Mouse (Mus musculus): ENCODE data around the gene Prpsap1. TPM values are rescaled to one million over a fixed set of nuclear protein-coding genes. Genes with fewer than 3 reads are reported as not detected.

Prpsap1 gene
- polyA plus RNA-seq, 1 experiment from 2014 or later, result 201 TPM

DNA sequence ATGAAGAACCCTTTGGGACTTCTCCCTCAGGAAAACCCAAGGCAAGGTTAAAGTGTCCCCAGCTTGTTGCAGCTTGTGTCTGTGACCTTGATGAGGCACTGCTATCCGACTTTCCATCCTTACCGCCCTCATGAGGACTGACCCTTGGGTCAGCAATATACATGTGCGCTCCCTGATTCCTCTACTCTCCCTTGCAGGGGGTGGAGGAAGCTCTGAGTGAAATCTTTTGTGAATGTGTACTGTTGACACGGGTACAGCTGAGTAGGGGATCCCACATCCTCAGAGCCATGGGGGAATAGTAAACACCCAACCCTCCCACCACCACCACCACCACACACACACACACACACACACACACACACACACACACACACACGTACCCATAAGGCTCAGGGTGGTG, 30.7 kb downstream of the Prpsap1 start:
- 60% methylated on average over 5 of the region's 5 CpGs for WGBS
- no peak overlapping the region for H3K4me2 ChIP-seq (ENCODE audit: low read length)
- no peaks in the 10 kb centered on the region for H3K4me1 ChIP-seq (replicated peaks; ENCODE audit: control insufficient read depth, insufficient read depth, low read length)
- ATAC-seq, result no peak
- H3K27ac ChIP-seq (ENCODE audit: low read length), result no peak overlapping the region
- H3K36me3 ChIP-seq (ENCODE audit: control insufficient read depth, insufficient read depth), result no peaks in the 10 kb centered on the region
- no peak overlapping the region for H3K9ac ChIP-seq (replicated peaks; ENCODE audit: low read depth, low read length)
- no peaks in the 10 kb centered on the region for H3K27me3 ChIP-seq (replicated peaks; ENCODE audit: control insufficient read depth, insufficient read depth, low read length)
- H3K4me3 ChIP-seq (replicated peaks; ENCODE audit: low read length), result no peak overlapping the region
- no peaks in the 10 kb centered on the region for H3K9me3 ChIP-seq (ENCODE audit: control insufficient read depth, low read length)

DNA sequence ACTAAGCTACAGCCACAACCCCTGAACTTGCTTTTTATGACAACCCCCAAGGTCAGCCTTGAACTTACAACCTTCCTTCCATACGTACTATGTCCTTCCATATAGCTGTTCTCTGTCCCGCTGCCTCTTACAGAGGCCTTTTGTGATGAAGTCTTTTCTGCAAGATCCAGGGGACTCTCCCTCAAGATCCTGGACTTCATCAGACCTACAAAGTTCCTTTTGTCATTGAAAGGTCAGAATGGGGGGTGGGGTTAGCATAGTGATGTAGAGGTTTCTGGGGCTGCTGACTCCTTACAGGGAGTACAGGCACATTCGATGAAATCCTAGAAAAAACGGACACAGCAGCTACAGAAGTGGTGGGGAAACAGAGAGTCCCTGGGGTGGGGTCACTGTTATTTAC, 34.2 kb downstream of the Prpsap1 start:
- no peak for ATAC-seq
- 57% methylated on average over 4 of the region's 4 CpGs for WGBS
- no peak overlapping the region for H3K4me3 ChIP-seq (replicated peaks; ENCODE audit: low read length)
- H3K4me1 ChIP-seq (replicated peaks; ENCODE audit: control insufficient read depth, insufficient read depth, low read length), result no peaks in the 10 kb centered on the region
- no peaks in the 10 kb centered on the region for H3K27me3 ChIP-seq (replicated peaks; ENCODE audit: control insufficient read depth, insufficient read depth, low read length)
- H3K9me3 ChIP-seq (ENCODE audit: control insufficient read depth, low read length), result no peaks in the 10 kb centered on the region
- H3K4me2 ChIP-seq (ENCODE audit: low read length), result no peak overlapping the region
- H3K9ac ChIP-seq (replicated peaks; ENCODE audit: low read depth, low read length), result no peak overlapping the region
- H3K36me3 ChIP-seq (ENCODE audit: control insufficient read depth, insufficient read depth), result no peaks in the 10 kb centered on the region
- no peak overlapping the region for H3K27ac ChIP-seq (ENCODE audit: low read length)

DNA sequence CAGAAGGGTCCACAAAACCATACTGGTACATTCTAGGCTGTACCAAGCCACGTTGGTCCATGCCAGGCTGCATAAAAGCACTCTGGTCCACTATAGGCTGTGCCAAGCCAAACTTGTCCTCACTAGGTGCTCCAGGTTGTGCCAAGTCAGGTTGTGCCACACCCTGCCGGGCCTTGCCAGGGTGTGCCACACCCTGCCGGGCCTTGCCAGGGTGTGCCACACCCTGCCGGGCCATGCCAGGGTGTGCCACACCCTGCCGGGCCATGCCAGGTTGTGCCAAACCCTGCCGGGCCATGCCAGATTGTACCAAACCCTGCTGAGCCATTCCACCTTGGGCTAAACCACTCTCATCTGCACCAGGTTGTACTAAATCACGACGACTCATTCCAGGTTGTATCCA, 37.8 kb downstream of the Prpsap1 start:
- no peak for ATAC-seq
- Histone ChIP-seq H3K9me3 (ENCODE audit: control insufficient read depth, low read length) (no peaks in the 10 kb centered on the region), H3K36me3 (ENCODE audit: control insufficient read depth, insufficient read depth) (no peaks in the 10 kb centered on the region), H3K27me3 (replicated peaks; ENCODE audit: control insufficient read depth, insufficient read depth, low read length) (no peaks in the 10 kb centered on the region), H3K27ac (ENCODE audit: low read length) (no peak overlapping the region), H3K4me3 (replicated peaks; ENCODE audit: low read length) (no peak overlapping the region), H3K9ac (replicated peaks; ENCODE audit: low read depth, low read length) (no peak overlapping the region), H3K4me1 (replicated peaks; ENCODE audit: control insufficient read depth, insufficient read depth, low read length) (no peaks in the 10 kb centered on the region), H3K4me2 (ENCODE audit: low read length) (no peak overlapping the region)
- 83% methylated on average over 8 of the region's 8 CpGs for WGBS

DNA sequence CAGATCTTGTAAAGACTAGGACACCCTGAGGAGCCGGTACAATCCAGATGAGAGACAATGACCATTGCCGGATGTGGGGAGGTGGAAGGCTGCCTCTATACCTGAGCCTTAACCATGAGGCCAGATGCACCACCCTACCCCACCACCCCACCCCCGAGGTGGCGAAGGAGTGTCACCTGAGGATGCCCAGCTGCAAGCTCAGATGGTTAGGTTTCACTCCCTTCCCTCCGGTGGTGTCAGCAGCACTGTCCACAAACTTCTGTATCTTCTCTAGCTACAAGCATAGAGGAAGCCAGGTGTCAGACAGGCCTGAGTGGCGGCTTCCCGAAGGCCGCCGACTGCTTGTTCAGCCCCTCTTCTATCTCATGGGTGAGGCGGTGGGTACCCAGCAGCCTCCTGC, 40.1 kb downstream of the Prpsap1 start:
- Histone ChIP-seq H3K9me3 (ENCODE audit: control insufficient read depth, low read length) (no peaks in the 10 kb centered on the region), H3K36me3 (ENCODE audit: control insufficient read depth, insufficient read depth) (no peaks in the 10 kb centered on the region), H3K4me3 (replicated peaks; ENCODE audit: low read length) (no peak overlapping the region), H3K27ac (ENCODE audit: low read length) (no peak overlapping the region), H3K9ac (replicated peaks; ENCODE audit: low read depth, low read length) (no peak overlapping the region), H3K27me3 (replicated peaks; ENCODE audit: control insufficient read depth, insufficient read depth, low read length) (no peaks in the 10 kb centered on the region), H3K4me2 (ENCODE audit: low read length) (no peak overlapping the region), H3K4me1 (replicated peaks; ENCODE audit: control insufficient read depth, insufficient read depth, low read length) (no peaks in the 10 kb centered on the region)
- no peak for ATAC-seq
- 93% methylated on average over 10 of the region's 10 CpGs for WGBS

DNA sequence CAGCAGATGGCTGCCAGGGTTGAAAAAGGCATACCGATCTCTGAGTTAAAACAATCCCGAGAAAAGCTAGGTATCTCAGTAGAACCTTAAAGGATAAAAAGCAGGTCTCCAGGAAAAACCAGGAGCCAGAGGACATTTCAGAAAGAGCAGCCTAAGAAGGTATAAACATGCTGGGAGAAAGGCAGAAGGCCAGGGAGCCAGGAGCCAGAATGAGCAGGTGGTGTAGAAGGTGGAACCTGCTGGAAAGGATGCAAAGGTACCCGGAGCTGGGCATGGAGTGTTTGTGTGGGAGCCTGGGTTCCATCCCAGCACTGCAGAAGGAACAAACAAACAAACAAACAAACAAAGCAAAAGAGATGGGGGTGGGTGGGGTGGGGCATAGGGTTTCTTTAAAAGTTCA, 44.7 kb downstream of the Prpsap1 start:
- 95% methylated on average over 3 of the region's 3 CpGs for WGBS
- Histone ChIP-seq H3K9ac (replicated peaks; ENCODE audit: low read depth, low read length) (no peak overlapping the region), H3K27me3 (replicated peaks; ENCODE audit: control insufficient read depth, insufficient read depth, low read length) (peaks cover 10% of the 10 kb centered on the region), H3K9me3 (ENCODE audit: control insufficient read depth, low read length) (no peaks in the 10 kb centered on the region), H3K4me2 (ENCODE audit: low read length) (no peak overlapping the region), H3K27ac (ENCODE audit: low read length) (no peak overlapping the region), H3K36me3 (ENCODE audit: control insufficient read depth, insufficient read depth) (no peaks in the 10 kb centered on the region), H3K4me1 (replicated peaks; ENCODE audit: control insufficient read depth, insufficient read depth, low read length) (0 out of 2 replicates have a peak, but pooled peaks cover 3% of the 10 kb centered on the region), H3K4me3 (replicated peaks; ENCODE audit: low read length) (no peak overlapping the region)
- no peak for ATAC-seq

DNA sequence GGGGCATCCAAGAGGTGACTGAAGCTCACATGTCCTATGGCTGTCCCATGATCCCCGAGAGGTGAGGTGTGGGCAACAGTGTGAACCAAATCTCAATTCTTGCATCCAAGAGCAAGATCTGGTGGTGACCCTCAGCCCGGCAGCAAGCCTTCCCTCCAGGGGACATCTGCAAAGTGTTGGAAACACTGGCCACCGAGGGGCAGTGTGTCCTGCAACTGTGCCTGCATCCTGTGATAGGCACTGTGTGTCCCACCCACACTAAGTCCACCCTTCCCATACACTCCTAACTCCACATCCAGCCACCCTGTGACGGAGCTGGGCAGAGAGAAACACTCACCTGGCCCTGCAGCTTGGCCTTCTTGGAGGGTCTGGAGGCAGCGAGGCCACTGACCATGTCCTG, 46.2 kb downstream of the Prpsap1 start:
- Histone ChIP-seq H3K9ac (replicated peaks; ENCODE audit: low read depth, low read length) (no peak overlapping the region), H3K27ac (ENCODE audit: low read length) (no peak overlapping the region), H3K4me2 (ENCODE audit: low read length) (no peak overlapping the region), H3K27me3 (replicated peaks; ENCODE audit: control insufficient read depth, insufficient read depth, low read length) (peaks cover 10% of the 10 kb centered on the region), H3K4me3 (replicated peaks; ENCODE audit: low read length) (no peak overlapping the region), H3K36me3 (ENCODE audit: control insufficient read depth, insufficient read depth) (no peaks in the 10 kb centered on the region), H3K9me3 (ENCODE audit: control insufficient read depth, low read length) (no peaks in the 10 kb centered on the region), H3K4me1 (replicated peaks; ENCODE audit: control insufficient read depth, insufficient read depth, low read length) (0 out of 2 replicates have a peak, but pooled peaks cover 3% of the 10 kb centered on the region)
- 66% methylated on average over 5 of the region's 5 CpGs for WGBS
- no peak for ATAC-seq

GRCm38 (mm10) chr11:116446308-116446887, 47.6 kb downstream of the Prpsap1 start:
- no peak overlapping the region for H3K4me2 ChIP-seq (ENCODE audit: low read length)
- 14% methylated on average over 19 of the region's 19 CpGs for WGBS
- no peaks in the 10 kb centered on the region for H3K9me3 ChIP-seq (ENCODE audit: control insufficient read depth, low read length)
- H3K4me1 ChIP-seq (replicated peaks; ENCODE audit: control insufficient read depth, insufficient read depth, low read length), result 0 out of 2 replicates have a peak, but pooled peaks cover 3% of the 10 kb centered on the region
- H3K27ac ChIP-seq (ENCODE audit: low read length), result no peak overlapping the region
- H3K36me3 ChIP-seq (ENCODE audit: control insufficient read depth, insufficient read depth), result no peaks in the 10 kb centered on the region
- no peak overlapping the region for H3K9ac ChIP-seq (replicated peaks; ENCODE audit: low read depth, low read length)
- H3K4me3 ChIP-seq (replicated peaks; ENCODE audit: low read length), result no peak overlapping the region
- H3K27me3 ChIP-seq (replicated peaks; ENCODE audit: control insufficient read depth, insufficient read depth, low read length), result peaks cover 10% of the 10 kb centered on the region
- ATAC-seq, result no peak

GRCm38 (mm10) chr11:116445596-116446307, 48.2 kb downstream of the Prpsap1 start:
- no peak overlapping the region for H3K4me2 ChIP-seq (ENCODE audit: low read length)

DNA sequence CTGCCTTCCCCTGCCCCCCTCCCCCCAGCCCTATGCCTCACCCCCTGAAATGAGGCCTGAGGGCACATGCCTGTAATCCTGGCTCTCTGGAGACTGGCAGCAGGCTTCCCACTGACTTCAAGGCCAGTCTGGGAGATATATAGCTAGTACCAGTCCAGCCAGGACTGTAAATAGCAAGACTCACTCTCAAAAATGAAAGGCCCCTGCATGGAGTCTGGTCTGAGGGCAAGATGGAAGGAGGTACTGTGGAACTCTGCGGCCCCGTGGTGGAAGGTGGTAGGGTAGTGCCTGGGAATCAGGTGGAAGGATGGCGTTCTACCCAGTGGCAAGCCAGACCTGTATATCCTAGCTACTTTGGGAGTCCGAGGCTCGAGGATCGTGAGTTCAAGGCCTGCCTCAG, 50.1 kb downstream of the Prpsap1 start:
- no peak for ATAC-seq
- H3K9ac ChIP-seq (replicated peaks; ENCODE audit: low read depth, low read length), result no peak overlapping the region
- H3K36me3 ChIP-seq (ENCODE audit: control insufficient read depth, insufficient read depth), result no peaks in the 10 kb centered on the region
- no peak overlapping the region for H3K27ac ChIP-seq (ENCODE audit: low read length)
- no peak overlapping the region for H3K4me3 ChIP-seq (replicated peaks; ENCODE audit: low read length)
- H3K27me3 ChIP-seq (replicated peaks; ENCODE audit: control insufficient read depth, insufficient read depth, low read length), result peaks cover 10% of the 10 kb centered on the region
- WGBS, result 89% methylated on average over 6 of the region's 6 CpGs
- H3K4me1 ChIP-seq (replicated peaks; ENCODE audit: control insufficient read depth, insufficient read depth, low read length), result 0 out of 2 replicates have a peak, but pooled peaks cover 3% of the 10 kb centered on the region
- no peak overlapping the region for H3K4me2 ChIP-seq (ENCODE audit: low read length)
- H3K9me3 ChIP-seq (ENCODE audit: control insufficient read depth, low read length), result no peaks in the 10 kb centered on the region

More at GRCm38 (mm10) chr11:116445596-116446307, 48.2 kb downstream of the Prpsap1 start:
- Histone ChIP-seq H3K9me3 (ENCODE audit: control insufficient read depth, low read length) (no peaks in the 10 kb centered on the region), H3K4me3 (replicated peaks; ENCODE audit: low read length) (no peak overlapping the region), H3K27ac (ENCODE audit: low read length) (no peak overlapping the region), H3K36me3 (ENCODE audit: control insufficient read depth, insufficient read depth) (no peaks in the 10 kb centered on the region), H3K9ac (replicated peaks; ENCODE audit: low read depth, low read length) (peak overlapping the region; percentile 17; the same call in 1 of the 2 replicates), H3K27me3 (replicated peaks; ENCODE audit: control insufficient read depth, insufficient read depth, low read length) (peaks cover 10% of the 10 kb centered on the region), H3K4me1 (replicated peaks; ENCODE audit: control insufficient read depth, insufficient read depth, low read length) (0 out of 2 replicates have a peak, but pooled peaks cover 3% of the 10 kb centered on the region)
- WGBS, result 27% methylated on average over 16 of the region's 16 CpGs
- peak; percentile 71 for ATAC-seq

Measured in forebrain, embryonic 16.5 days (tissue).